Mouse (Mus musculus) heart, postnatal 25 days (tissue): ENCODE measurements around the gene Sfi1. TPM values are rescaled to one million over a fixed set of nuclear protein-coding genes. Genes with fewer than 3 reads are reported as not detected.
"Not testable (repeated sequence)": the region's sequence is repeated elsewhere in the genome, so short reads cannot be mapped to it uniquely, and the experiment has no call there.

ENCODE experiments used
- DNase-seq: peaks from one replicate; pipeline ENCODE4 v3.0.0; 2022; ENCODE audit warnings: low spot score
- intact Hi-C: fragments of 180-260 bp; cut with DNase I; formaldehyde crosslinking; loops from one replicate; pipeline ENCODE4 v1.15.1; 2025
- total RNA-seq, 2 experiments: library from RNA; stranded (reverse); gene quantifications; 2 replicates each; pipeline ENCODE4 v1.2.3; 2021

The Sfi1 gene
- total RNA-seq, 2 experiments from 2014 or later = 19.1 to 21.7 TPM

- DNase-seq, intact Hi-C loops: not testable (repeated sequence)
Observed at GRCm38 (mm10) chr11:3178968-3179725, 14.1 kb downstream of the Sfi1 start.

DNA sequence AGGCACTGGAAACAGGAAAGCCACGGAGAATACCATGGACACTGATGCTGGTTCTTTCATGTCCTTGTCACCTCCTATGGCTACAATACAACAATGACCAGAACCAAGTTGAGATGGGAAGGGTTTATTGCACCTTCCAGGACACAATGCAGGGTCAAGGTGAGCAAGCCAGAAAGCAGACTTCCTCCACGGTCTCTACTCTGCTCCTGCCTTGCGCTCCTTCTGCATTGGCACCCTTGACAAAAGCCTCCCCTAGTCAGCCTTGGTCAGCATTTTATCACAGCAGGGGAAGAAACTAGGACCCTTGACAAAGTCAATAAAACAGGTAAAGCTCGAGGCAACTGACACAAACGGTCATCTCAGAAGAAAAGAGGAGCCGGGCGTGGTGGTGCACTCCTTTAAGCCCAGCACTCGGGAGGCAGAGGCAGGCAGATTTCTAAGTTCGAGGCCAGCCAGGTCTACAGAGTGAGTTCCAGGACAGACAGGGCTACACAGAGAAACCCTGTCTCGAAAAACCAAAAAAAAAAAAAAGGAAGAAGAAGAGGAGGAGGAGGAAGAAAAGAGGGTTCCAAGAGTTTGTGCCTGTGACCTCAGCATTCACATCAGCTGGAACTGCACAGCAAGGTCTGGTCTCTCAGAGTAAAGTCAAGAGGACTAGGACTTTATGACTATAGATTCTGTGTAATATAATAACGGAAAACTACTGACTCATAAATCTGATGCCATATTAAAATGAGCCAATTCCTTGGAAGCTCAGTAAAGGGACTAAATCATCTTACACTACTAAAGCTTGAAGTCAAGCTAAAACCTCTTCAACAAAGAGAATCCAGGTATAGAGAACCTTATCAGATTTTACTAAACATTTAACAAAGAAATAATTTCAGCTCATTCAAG lies 19.6 kb downstream of the Sfi1 start:
- intact Hi-C loops = not testable (repeated sequence)
- DNase-seq = peak; percentile 78

GRCm38 (mm10) chr11:3172526-3172925 lies 20.7 kb downstream of the Sfi1 start:
- intact Hi-C loops, DNase-seq: not testable (repeated sequence)

- intact Hi-C loops = not testable (repeated sequence)
- peak; percentile 56 for DNase-seq
Observed at GRCm38 (mm10) chr11:3171931-3172330, 21.3 kb downstream of the Sfi1 start.

DNA sequence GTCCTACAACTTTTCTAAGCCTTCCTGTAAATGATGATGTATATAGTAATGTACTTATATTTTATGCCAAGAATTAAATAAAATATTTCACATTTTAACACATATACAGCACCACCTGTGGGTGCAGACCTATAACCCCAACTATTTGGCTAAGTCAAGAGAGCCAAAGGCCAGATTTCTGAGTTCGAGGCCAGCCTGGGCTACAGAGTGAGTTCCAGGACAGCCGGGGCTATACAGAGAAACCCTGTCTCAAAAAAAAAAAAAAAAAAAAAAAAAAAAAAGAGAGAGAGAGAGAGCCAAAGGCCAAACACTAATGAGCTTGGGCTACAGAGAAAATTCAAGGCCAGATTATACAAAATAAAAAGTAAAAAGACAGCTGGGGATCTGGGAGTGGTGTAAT lies 24.2 kb downstream of the Sfi1 start:
- peak; percentile 56 for DNase-seq
- intact Hi-C loops = not testable (repeated sequence)

DNA sequence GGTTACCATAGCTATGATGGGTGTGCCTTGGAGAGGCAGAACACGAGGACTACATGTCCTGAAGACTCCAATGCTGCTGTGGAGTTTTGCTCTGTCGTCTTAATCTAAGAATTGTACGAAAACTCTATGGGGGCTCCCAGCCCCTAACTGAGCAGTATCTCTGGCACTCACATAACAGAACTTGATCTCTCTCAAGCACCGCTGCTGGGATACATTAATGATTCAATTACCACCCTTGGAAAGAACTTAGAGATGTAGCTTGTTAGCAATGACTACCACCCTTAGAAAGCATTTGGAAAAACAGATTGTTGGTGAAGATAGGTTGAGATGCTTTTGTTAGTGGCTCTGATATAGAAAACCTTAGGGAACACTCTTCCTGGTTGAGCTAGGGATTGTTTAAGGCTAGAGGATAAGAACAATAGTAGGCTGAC lies 25.7 kb downstream of the Sfi1 start:
- peak; percentile 59 for DNase-seq
- intact Hi-C loops = not testable (repeated sequence)

DNA sequence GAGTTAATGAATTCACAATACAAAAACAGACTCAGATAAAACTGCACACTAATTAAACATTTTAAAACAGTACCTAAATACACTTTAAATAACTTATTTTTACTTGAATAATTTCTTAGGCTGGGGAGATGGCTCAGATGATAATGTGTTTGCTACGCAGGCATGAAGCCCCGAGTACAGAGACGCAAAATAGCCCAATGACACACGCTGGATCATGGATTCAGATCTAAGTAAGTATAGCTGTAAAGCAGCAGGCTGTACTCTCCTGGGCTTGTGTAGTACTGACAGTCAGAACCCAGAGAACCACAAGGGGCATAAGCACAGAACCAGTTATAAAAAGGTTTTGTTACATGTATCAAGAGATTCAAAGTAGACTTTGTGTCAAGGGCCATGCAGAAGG lies 26.1 kb downstream of the Sfi1 start:
- intact Hi-C loops = not testable (repeated sequence)

DNA sequence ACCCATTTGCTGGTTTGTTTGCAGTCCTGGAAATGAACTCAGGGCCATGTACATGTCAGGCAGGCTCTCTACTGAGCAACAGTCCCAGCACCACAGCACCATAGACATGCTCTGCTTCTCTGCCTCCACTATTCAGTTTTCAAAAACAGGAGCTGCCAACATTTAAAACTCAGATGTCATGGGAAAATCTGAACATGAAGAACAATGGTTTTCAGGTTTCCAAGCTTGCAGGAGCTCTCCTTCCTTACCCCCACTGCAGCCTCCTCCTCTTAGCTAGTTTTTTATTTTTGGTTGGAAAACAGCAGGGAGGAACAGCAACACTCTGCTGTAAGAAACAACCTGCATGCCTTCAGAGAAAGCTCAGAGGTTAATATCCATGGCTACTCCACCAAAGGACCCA lies 26.9 kb downstream of the Sfi1 start:
- DNase-seq, intact Hi-C loops: not testable (repeated sequence)

More for the DNA sequence above, 26.1 kb downstream of the Sfi1 start:
- not testable (repeated sequence) for DNase-seq

- intact Hi-C loops, DNase-seq: not testable (repeated sequence)
Observed at GRCm38 (mm10) chr11:3165210-3165782, 28.0 kb downstream of the Sfi1 start.

- intact Hi-C loops, DNase-seq: not testable (repeated sequence)
Observed at GRCm38 (mm10) chr11:3163661-3164060, 29.6 kb downstream of the Sfi1 start.

DNA sequence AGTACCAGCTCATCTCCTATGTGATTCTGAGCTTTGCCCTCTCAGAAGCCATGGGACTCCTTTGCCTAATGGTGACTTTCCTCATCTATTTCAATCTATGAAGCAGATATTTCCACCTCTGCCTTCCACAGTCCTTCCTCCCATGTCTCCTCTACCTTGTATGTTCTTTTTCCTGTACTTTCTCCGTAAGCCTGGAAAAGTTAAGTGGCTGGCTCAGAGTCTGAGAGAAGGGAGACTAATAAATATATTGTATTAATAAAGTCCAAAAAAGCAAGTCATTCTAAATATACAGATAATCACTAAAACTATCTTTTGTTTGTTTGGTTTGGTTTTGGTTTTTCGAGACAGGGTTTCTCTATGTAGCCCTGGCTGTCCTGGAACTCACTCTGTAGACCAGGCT lies 30.1 kb downstream of the Sfi1 start:
- DNase-seq, intact Hi-C loops: not testable (repeated sequence)

DNA sequence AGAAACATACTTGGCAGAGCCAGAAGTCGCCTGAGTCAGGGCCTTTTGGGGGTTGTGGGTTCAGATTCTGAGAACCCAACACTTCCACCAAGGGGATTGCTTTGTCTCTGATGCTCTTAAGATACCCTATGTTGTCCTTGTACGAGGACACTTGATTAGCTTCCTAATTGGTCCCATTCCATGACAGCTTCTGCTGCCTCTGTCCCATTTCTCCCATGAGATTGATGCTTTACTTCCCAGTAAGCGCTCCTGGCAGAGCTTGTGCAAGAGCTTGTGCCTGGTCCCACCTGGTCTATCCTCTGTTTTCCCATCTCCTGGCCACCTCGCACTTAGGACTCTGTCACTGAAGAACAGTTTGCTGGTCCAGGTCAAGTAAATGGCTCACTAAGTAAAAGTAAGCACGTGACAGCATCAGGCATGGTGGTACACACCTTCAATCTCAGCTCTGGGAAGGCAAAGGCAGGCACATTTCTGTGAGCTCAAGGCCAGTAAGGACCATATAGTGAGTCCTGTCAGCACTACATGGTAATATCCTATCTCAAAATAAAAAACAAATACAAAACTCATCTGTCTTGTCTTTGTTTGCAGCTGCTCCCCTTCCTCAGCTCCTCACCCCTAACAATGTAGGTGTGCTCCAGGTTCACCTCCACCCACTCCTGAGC lies 30.9 kb downstream of the Sfi1 start:
- intact Hi-C loops = not testable (repeated sequence)

DNA sequence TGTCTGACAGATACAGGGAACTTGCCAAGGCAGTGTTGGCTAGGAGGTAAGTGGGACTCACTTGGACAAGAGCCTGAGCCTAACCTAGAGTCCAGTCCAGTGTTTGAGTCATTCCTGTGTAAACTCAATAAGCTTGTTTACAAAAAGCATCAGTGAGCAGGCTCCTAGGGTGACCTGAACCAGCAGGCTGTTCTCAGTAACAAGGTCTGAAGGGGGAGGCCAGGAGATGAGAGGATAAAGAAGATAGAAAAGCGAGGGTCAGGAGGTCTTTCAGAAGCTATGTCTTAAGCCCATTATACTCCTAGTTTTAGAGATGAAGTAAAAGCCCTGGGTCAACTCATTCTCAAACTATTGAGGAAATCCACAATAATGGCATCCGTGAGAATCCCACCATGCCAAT lies 31.9 kb downstream of the Sfi1 start:
- intact Hi-C loops = not testable (repeated sequence)
- DNase-seq = peak; percentile 69

More for the DNA sequence above, 30.9 kb downstream of the Sfi1 start:
- peak; percentile 77 for DNase-seq

DNA sequence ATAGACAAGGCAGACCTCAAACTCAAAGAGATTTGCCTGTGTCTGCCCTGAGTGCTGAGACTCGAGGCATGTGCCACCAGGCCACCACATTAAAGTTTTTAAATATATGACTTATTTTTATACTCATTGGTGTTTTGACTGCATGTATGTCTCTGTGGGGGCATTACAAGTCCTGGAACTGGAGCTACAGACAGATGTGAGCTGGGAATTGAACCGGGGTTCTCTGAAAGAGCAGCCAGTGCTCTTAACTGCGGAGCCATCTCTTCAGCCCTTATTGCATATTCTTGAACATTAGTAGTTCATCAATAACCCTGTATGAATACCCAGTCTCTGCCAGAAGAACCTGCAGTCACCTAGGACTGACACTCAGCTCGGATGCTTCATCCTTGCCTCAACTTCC lies 34.5 kb downstream of the Sfi1 start:
- intact Hi-C loops, DNase-seq: not testable (repeated sequence)

DNA sequence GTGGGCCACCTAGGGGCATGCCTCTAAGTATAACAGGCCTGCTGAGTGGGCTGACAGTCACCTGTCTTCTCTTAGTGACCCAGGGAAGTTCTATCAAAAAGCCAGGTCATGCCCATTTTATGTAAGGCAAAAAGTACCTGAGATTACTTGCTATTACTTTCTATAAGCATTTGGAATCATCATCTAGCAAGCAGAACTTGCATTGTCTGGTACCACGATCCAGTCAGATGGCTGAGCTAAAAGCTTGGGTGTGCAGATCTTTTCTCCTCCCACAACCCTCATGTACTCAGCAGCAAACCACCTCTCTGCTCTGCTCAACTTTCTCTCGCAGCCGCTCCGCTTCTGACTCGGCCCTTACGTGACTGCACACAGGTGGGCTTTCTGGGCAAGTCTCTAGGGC lies 35.3 kb downstream of the Sfi1 start:
- intact Hi-C loops = not testable (repeated sequence)

GRCm38 (mm10) chr11:3156991-3157390 lies 36.3 kb downstream of the Sfi1 start:
- intact Hi-C loops = not testable (repeated sequence)

More for the DNA sequence above, 35.3 kb downstream of the Sfi1 start:
- DNase-seq = not testable (repeated sequence)

GRCm38 (mm10) chr11:3153666-3154397 lies 39.4 kb downstream of the Sfi1 start:
- intact Hi-C loops = not testable (repeated sequence)
- DNase-seq = peak; percentile 73

More at GRCm38 (mm10) chr11:3156991-3157390, 36.3 kb downstream of the Sfi1 start:
- DNase-seq = not testable (repeated sequence)

- intact Hi-C loops, DNase-seq: not testable (repeated sequence)
Observed at GRCm38 (mm10) chr11:3151358-3151757, 41.9 kb downstream of the Sfi1 start.

DNA sequence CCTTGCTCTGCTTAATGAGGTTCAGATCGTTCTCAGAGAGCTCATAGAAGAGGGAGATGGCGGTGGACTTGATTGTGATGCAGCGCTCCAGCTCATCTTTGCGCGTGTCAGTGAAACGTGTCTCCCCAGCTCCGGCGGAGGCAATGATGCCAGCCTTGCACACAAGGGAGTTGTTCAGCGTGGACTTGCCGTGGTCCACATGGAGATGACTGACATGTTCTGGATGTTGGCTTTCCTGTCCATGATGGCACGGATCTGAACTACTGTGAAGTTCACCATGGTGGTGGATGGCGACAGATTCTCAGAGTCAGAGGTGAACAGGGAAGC lies 42.6 kb downstream of the Sfi1 start:
- intact Hi-C loops, DNase-seq: not testable (repeated sequence)
